Mouse (Mus musculus): ENCODE measurements around the gene Hist1h4a.
"Not testable (repeated sequence)": the region's sequence is repeated elsewhere in the genome, so short reads cannot be mapped to it uniquely, and the experiment has no call there.

Gene Hist1h4a

GRCm38 (mm10) chr13:23759916-23760239 is 1.2 kb downstream of the Hist1h4a start:
- in situ Hi-C loops (cut with MboI, MseI): loop anchor here (10.0 kb wide), 2 partner anchors 865 to 1715 kb away; partner anchors contain the start of genes Hist1h2ag, Hist1h2bj and Hist1h4i

- in situ Hi-C loops (cut with MboI, MseI): loop anchor here (10.0 kb wide), 1 partner anchor 865 kb away; no protein-coding TSS in a partner anchor
Measured at GRCm38 (mm10) chr13:23759251-23759771, 1.7 kb downstream of the Hist1h4a start.

DNA sequence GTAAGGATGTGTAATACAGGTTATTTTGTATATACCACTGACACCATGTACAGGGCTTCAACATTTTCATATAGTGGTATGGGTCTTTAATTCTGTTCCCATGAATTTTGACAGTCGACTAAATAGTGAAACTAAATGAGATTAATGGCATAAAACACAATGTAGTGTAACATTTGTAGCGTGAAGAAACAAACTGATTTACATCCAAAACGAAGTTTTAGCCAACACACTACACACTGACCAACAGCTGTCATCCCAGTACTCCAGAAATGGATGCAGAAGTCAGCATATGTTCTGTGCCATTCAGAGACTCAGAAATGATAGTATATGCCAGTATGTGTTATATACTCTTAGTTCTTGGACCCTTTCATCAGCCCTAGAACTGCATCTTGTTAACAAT is 3.1 kb downstream of the Hist1h4a start:
- in situ Hi-C loops (cut with MboI, MseI): loop anchor here (10.0 kb wide), 1 partner anchor 867 kb away; no protein-coding TSS in a partner anchor

- in situ Hi-C loops (cut with MboI, MseI): loop anchor here (10.0 kb wide), 1 partner anchor 868 kb away; no protein-coding TSS in a partner anchor
Measured at GRCm38 (mm10) chr13:23757211-23757773, 3.7 kb downstream of the Hist1h4a start.

DNA sequence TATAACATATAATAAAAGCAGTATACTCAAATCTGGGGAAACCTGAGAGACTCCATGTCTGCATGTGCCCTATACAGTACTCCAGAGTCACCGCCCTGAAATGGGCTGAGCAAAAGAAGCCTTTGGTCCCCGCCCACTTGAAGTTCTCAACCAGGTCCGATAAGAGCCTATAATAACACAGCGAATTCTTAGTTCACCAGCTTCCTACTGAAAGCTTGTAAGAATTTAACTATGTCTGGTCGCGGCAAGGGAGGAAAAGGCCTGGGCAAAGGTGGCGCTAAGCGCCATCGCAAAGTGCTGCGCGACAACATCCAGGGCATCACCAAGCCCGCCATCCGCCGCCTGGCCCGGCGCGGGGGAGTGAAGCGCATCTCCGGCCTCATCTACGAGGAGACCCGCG is 4.2 kb downstream of the Hist1h4a start, which contains the start of gene Hist1h4b:
Gene Hist1h4b (plus strand): TSS at position 224 of the 400 bp plus-strand sequence.
- in situ Hi-C loops (cut with MboI, MseI): loop anchor here (10.0 kb wide), 1 partner anchor 868 kb away; no protein-coding TSS in a partner anchor

GRCm38 (mm10) chr13:23755000-23755399 is 6.0 kb downstream of the Hist1h4a start:
- in situ Hi-C loops (cut with MboI, MseI): loop anchor here (10.0 kb wide), 1 partner anchor 870 kb away; no protein-coding TSS in a partner anchor

GRCm38 (mm10) chr13:23753314-23754078 is 7.5 kb downstream of the Hist1h4a start:
- in situ Hi-C loops (cut with MboI, MseI): loop anchor here (10.0 kb wide), 1 partner anchor 871 kb away; no protein-coding TSS in a partner anchor

GRCm38 (mm10) chr13:23752742-23753172 is 8.3 kb downstream of the Hist1h4a start:
- in situ Hi-C loops (cut with MboI, MseI): loop anchor here (10.0 kb wide), 1 partner anchor 872 kb away; no protein-coding TSS in a partner anchor

DNA sequence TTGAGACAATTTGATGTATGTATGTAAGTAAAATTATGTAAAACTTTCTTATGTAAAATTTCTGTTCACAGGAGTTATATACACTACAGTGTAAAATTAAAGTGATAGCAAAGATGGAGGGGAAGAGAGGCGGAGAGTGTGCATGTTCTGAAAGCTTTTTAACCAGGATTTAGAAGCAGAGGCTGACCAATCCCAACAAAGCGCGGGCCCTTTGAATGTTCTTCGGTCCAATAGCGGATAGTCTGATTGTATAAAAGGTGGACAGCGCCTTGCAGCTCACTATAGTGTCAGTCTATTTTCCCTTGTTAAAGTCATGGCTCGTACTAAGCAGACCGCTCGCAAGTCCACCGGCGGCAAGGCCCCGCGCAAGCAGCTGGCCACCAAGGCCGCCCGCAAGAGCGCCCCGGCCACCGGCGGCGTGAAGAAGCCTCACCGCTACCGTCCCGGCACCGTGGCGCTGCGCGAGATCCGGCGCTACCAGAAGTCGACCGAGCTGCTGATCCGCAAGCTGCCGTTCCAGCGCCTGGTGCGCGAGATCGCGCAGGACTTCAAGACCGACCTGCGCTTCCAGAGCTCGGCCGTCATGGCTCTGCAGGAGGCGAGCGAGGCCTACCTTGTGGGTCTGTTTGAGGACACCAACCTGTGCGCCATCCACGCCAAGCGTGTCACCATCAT is 8.8 kb downstream of the Hist1h4a start, which contains the start of gene Hist1h3b:
Gene Hist1h3b (plus strand): TSS at position 201 of the 675 bp plus-strand sequence.
- in situ Hi-C loops (cut with MboI, MseI): loop anchor here (10.0 kb wide), 1 partner anchor 873 kb away; no protein-coding TSS in a partner anchor

- in situ Hi-C loops (cut with MboI, MseI): loop anchor here (10.0 kb wide), 1 partner anchor 873 kb away; no protein-coding TSS in a partner anchor
Measured at GRCm38 (mm10) chr13:23751478-23751956, 9.5 kb downstream of the Hist1h4a start.

GRCm38 (mm10) chr13:23750839-23751477 is 10.1 kb downstream of the Hist1h4a start, which contains the start of gene Hist1h2ab:
Gene Hist1h2ab (plus strand): TSS chr13:23751126.
- in situ Hi-C loops (cut with MboI, MseI): loop anchor here (10.0 kb wide), 1 partner anchor 874 kb away; no protein-coding TSS in a partner anchor

DNA sequence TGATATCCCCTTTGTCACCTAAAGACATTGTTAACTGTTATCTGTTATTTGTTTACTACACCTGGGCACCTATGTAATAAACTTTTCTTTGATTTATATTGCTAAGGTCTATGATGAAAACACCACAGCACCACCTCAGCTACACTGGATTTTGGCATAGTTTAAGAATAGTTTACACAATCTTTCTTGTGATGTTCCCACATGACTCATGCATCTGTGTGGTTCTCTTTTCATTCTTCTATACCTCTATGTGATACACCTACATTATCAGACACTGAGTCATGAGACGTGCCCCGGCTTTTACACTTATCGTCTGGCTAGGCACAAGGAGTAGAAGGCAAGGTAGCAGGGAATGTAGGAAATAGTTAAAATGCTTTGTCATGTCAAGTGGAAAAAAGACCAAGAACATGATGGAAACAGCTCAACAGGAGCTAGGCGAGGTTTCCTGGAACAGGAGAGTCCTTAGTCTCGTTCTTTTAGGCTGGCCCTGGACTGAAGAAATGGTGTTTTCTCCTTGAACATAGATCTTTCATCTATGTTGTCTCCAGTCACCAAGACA is 11.4 kb downstream of the Hist1h4a start:
- in situ Hi-C loops (cut with MboI, MseI): loop anchor here (10.0 kb wide), 1 partner anchor 875 kb away; no protein-coding TSS in a partner anchor

DNA sequence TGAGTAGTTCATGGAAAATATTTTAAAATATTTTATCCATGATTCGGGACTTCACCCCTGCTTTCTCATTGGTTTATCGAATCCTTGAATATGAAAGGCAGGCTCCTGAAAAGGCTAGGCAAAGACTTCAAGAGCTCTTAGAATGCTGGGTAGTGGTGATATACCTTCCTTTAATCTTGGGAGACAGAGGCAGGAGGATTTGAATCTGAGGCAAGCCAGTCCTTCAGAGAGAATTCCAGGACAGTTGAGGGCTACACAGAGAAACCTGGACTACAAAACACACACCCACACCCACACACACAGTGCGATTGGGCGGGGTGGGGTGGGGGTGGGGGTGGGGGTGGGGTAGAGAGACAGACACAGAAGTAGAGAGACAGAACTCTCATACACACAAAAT is 13.1 kb downstream of the Hist1h4a start:
- in situ Hi-C loops (cut with MboI, MseI): no loop called here

DNA sequence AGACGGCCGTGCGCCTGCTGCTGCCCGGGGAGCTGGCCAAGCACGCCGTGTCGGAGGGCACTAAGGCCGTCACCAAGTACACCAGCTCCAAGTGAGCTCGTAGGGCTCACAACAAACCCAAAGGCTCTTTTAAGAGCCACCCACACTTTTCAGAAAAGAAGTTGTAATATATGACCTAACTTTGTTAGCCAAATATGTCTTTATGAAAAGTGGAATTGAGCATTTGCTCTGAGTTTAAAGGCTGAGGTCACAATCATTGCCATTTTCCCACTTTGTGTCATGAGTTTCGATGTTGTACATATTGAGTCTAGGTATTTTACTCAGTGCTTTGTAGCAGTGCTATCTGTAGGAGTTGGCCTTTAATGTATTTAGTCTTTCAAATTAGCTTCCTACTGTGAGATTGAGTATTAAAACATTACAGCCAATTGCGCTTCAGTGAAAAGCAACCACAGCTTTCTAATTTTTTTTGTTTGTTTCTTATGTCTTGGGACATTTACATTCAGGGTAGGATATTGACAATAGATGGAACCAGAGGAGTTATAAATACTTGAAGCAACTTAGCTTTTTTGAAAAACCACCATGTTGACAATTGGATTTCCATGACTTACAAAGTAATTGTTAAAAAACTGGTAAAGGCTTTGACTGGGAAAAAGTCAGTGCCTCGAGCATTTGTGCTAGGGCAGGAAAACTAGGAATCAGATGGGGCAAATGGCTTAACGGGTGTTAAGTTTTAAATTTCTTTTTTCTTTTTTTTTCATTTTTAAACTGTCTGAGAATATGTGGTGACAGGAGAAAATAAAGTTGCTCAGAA is 13.7 kb downstream of the Hist1h4a start:
- in situ Hi-C loops (cut with MboI, MseI): no loop called here

- in situ Hi-C loops (cut with MboI, MseI): not testable (repeated sequence)
Measured at GRCm38 (mm10) chr13:23746201-23747080, 14.6 kb downstream of the Hist1h4a start, which contains the start of gene Hist1h2bb. Gene Hist1h2bb (plus strand): TSS chr13:23746734.

DNA sequence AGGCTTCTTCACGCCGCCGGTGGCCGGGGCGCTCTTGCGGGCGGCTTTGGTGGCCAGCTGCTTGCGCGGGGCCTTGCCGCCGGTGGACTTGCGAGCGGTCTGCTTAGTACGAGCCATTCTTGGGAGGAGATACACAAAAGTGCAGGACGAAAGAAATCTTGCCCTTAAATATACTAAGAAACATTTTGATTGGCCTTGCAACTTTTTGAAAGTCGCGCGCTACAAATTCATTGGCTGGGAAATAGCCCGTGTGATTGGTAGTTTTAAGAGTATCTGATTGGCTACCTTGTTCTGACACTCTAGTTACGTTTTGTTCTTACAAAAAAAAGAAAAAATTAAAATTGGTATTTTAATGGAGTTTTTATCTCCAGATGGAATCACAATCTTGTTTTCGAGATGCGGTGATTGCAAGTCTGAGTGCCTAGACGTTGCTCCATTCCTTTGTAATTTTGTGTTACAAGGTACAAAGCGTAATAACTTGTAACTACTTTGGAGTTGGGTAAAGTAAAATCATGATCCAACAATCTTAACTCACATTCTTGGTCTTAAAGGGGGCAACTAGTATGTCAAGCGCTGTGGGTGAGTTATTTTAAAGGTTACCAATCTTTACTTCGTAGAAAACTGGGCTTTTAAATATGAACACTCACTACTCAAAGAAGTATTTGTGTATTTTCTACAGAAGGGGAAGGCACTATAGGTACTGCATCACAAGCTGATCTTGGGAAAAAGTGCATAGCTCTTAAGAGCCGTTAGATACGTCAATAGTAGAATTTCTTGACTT is 15.5 kb downstream of the Hist1h4a start, which contains the start of gene Hist1h3c:
Gene Hist1h3c (minus strand): TSS at position 222 of the 781 bp plus-strand sequence.
- in situ Hi-C loops (cut with MboI, MseI): no loop called here

Data from T-helper 2 cell (primary cell).